Mouse (Mus musculus) kidney, adult 11 months (tissue): ENCODE measurements at regions not wholly inside any gene's neighbourhood (a gene's known extent, or its start where the extent isn't known, plus 50 kb on each side); places are given as distances from the start of the nearest gene placed in this dataset.
A peak's percentile ranks its signal among the peaks of the same experiment; 100 is the strongest.

ENCODE experiments used
- DNase-seq: peaks from one replicate; pipeline ENCODE4 v3.0.0; 2022

DNA sequence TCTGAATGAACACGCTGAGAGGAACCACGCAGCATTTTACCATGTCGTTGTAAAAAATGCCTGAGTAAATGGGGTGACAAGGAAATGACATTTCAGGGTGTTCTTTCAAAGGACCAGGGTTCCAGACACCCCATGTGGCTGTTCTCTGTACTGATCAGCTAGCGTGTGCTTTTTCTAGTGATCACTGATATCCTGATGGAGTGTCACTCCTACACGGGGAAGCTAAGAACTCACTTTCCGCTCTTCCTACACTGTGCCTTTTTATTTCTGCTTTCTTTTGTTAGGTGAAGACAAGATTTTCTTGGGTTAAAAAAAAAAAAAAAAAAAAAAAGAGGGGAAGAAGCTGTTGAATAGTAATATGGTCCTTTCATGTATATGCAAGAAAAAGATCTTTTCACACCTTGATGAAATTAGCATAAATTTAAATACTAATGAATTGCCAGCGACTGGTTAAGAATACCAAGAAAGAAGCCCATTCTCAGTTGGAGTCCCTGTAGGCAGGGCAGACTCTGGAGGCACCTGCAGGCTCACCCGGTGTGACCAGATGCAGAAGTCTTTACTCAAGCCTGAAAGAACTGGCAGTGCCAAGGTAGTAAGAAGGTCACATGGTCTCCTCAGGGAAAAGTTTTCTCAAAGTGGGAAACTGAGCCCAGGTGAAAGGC lies 270.2 kb upstream of the Irx2 start:
- DNase-seq, result no peak

DNA sequence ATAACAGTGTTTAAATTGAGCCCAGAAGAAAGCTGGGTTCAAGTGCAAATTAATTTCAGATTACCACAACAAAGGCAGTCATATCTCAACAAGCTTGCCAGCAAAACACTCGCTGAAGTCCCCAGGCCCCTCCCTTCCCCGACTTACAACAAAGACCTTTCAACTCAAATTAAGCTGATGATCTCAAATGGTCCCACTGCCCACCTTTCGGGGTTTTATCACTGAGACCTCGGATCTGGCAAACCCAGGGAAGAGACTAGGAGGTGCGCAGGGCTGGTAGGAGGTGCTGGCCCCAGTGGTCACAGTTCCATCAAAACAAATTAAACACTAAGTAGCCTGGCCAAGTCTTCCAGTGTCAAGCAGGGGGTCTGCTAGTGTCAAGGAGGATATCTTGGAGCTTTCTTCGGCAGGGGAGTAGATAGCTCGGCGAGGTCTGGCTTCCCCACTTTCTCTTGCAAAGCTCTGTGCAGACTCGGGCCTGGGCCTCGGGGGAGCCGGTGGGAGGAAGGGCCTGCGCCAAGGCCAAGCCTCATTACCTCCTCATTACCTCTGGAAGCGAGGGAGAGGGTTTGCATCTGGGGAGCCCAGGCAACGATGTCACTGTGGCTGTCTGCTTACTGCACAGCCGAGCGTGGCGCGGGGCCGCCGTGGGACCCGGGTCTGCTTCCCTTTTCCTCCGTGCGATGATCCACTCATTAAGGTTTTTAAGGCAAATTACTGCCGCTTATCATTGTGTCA lies 262.9 kb upstream of the Irx2 start:
- DNase-seq, result no peak

DNA sequence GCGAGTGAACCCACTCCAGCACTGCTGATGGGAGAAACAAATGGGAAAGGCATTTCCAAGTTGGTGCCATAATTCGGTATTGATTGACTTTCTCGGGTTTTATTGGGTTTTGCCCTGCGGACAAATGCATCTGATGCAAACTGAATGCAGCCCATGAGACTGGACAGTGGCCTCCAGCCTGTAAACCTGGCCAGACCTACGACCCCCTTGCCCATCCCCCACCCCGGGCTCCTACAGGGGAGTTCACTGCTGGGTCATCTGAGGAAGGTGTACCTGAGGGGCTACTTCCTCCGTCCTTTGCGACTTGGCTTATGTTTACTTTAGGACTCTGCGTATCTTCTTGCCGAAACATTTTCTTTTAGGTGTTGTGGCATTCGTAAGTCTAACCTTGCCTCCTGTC lies 262.3 kb upstream of the Irx2 start:
- no peak for DNase-seq

DNA sequence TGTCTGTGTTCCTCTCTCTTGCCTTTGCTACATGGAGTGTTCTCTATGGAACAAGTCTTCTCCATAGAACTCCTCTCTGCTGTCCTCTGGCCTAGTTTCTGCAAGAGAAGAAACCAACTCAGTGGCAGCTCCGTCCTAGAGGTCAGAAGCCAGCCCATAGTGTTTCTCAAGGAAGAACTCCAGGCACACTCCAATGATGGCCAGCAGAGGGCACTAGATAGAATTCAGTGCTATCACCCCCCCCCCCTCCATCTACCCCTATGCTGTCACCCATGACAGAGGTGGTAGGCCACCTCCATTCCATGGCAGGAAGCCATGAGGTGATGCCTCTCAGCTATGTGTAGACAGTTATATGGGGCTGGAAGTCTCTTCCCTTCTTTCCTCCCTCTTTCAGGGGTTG lies 258.5 kb upstream of the Irx2 start:
- DNase-seq, result no peak

DNA sequence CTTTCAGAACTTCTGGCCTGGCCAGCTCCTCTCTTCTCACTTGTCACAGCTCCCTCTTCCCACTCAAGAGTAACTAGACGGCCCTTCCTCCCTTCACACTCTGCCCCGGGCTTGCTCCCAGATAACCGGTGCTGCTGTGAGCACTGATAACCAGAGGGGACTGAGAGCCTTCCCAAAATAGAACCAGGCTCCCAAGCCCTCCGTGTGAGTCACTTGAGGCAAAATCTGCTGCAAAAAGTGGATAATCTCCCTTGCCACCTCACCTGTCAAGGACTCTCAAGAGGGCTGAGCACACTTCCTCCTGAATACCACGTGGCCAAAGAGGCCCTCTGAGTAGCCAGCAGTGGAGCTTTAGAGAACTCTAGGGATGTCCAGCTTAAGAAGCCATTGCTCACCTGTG lies 257.6 kb upstream of the Irx2 start:
- no peak for DNase-seq

DNA sequence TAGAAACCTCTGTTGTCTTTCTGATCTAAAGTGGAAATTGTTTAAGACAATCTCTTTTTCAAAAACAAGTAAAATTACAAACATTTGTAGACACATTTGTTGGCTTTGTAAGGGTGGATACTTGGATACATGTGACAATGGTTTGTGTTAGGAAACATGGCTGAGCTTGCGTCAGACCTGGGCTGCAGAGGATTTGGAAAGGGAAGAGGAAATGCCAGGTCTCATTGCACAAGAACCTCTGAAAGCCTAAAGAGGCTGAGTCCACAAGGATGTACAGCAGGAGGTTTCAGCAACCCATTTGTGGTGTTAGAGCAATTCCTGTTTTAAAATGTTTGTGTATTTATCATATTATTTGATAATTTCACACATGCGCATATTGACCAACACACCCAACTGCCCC lies 235.3 kb upstream of the Irx2 start:
- no peak for DNase-seq

DNA sequence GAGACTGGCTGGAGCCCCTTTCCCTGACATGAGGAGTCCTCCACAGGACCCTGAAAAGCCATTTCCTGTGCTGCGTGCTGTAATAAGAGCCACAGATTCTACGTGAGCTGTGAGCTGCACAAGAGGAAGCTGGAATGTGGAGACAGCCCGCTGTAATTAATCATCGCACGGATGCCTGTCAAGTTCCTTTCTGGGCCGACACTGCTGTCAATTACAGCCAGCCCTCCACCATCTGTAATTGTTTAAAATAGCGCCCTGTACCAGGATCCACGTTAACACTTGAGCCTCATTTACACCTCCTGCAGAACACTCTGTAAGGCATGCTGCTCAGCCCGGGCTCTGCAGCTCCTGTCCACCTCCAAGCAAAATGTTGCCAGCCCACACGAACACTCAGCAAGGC lies 227.9 kb upstream of the Irx2 start:
- no peak for DNase-seq

DNA sequence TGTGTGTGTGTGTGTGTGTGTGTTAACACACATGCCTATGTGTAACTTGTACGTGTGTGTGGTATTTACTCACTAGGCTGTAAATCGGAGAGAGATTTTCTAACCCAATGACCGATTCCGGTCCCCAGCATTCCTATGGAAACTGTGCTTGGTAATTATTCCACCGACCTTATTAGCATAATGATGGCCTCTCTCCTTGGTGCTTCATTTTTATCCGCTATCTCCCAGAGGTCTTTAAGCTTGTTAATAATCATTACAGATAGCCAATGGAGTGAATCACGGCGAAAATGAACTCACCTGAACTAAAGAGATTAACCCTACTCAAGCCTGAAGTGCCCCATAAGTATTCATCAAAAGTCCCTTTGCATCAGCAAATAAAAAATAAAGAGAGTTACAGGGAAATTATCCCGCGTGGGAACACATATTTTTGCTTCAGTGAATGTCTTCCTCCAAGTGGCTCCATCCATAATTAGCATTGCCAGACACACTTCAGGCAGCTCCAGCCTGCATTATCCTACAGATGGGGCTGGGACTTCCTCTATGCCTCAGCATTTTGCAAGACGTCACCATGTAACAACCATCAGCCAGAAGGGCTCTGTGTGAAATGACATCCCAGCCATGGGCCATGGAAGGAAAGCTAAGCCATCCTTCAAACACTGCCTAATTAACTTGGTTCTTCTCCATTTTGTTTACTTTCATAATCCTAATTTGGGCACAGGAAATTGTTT lies 219.2 kb upstream of the Irx2 start:
- no peak for DNase-seq

DNA sequence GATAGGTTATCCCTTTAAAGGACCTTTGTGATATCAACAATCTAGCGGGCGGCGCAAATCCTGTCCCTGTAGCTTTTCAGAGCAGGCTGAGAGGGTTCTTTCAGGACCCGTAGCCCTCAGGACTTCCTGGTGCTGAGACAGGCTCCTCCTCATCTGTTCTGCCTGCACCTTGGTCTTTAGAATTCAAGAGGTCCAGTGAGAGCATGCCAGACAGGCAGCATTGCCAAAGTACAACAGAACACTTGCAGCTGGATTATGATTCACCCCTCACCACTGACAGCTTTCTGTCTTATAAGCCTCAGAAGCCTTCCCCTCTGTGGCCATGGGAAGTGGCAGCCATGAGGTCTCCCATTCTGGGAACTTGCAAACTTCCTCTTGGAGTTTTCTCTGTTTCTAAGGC lies 216.0 kb upstream of the Irx2 start:
- DNase-seq, result peak; percentile 22

DNA sequence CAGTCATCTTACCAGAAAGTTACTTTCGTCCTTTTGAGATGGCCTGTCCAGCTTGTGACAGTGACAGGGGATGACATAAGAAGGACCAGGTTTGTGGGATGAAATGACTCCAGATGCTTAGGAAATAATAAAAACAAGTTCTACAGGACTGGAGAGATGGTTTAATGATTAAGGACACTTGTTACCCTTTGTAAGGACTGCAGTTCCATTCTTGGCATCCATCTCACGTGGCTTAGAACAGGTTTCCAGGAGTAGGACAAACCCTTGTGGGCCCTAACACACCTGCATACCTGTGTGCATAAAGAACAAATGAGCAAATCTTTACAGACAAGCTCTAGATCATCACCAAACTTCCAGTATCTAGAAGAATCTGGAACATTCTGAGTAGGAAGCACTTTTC lies 211.6 kb upstream of the Irx2 start:
- DNase-seq, result peak; percentile 34

DNA sequence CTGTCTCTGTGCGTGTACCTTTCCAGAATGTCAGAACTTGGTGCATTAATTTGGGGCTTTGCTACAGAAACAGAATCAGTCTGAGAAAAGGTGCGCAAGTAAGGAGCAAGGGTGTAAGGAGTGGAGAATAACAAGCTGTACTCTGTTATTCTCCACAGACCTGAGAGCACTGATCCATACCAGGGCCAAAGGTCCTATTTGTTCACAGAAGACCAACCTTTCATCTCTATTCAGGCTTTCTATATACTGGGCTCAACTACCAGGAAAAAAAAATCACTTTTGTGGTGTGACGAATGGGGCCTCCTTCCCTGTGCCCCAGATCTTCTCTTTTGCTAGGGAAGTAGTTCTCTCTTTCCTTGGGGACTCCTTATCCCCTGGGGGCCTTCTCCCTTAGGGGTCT lies 210.8 kb upstream of the Irx2 start:
- DNase-seq, result peak; percentile 21

DNA sequence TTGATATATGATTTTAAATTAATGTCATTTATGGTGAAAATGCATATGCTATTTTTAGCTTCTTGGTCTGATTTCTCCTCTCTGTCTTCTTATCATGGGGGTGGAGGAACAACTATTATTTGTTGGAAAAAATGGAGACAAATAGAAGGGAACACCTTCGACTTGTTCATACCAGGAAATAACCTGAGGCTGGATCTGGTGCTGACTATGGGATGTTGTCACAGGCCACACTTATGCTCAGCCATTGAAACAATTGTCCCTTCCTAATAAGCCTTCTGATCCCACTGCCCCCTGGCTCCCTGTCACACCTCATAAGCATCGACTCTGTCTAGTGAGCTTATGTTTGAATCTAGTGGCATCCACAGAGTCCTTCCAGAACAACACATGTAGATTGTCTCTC lies 210.3 kb upstream of the Irx2 start:
- no peak for DNase-seq

DNA sequence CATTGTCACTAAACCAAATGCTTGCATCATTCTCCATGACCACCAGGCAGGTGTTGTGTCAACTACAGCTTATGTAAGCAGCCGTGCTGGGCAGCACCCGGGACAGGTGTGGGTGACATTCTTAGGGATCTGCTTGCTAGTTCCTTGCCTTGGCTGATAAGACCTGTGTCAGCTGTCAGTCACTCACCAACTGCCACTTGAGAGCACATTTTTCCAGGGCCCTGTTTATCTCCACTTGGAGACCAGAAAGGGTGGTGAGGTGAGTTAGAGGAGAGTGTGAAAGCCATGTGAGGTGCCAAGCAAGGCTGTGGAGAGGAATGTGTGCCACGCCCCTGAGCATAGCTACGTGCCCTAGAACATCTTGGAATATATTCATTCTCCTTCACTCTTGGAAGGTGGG lies 209.1 kb upstream of the Irx2 start:
- no peak for DNase-seq

DNA sequence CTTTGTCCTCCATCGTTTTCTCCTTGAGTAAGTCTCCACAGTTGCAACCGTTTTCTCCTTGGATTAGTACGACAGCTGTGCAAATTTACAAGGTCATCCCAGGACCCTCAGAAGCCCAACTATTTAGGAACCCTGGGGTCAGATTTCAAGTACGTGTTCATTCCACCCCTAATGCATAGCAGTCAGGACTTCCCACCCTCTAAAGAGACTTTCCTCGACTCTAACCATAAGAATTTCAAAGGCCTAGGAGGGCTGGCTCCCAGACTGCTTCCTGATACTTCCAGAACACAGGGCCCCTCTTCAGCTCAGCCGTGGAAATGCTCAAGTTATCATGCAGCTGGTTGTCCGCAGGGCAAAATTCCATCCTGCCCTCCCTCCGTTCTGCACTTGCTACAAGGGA lies 202.7 kb upstream of the Irx2 start:
- DNase-seq, result no peak

DNA sequence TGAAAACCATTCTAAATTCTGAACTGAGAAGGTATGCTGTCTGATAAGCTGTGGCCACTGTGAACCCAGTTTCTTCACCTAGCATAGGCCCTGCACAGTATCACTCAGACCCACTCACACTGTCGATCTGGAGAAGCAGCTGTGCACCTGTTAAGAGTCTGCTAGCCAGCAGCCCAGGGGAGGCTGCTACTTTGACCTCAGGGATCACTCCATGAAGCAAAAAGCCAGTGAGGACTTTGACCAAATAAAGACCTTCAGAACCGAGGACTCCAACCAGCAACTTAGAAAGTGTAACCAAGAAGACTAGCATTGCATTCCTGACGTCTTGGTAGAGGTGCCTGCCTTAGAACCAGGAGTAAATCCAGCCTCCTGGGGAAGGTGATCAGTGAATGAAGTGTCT lies 183.3 kb upstream of the Irx2 start:
- no peak for DNase-seq

DNA sequence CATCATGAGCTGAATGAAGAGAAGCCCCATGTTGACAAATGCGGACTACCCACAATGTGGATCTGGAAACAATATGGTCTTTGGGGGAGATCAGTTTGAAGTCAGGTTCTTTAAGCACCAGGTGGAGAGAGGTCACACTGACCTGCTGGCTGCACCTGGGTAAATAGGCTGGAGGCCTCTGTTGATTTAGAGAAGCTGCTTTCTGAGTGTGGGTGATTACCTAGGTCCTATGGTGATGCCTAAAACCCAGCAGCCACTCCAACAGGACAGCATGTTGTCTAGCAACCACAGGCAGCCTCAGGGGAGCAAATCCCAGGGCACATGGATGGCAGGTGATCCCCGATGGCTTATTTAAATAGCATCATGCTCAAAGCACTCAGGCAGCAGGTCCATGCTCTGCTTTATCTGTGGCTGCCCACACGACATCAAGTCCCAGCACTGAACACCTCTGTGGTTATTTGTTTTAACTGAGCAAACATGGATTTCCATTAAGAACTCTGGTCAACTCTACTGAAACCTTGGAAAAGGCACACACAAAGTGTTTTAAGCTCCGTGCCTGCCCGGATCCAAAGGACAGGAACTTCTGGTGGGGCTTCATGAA lies 180.1 kb upstream of the Irx2 start:
- no peak for DNase-seq

DNA sequence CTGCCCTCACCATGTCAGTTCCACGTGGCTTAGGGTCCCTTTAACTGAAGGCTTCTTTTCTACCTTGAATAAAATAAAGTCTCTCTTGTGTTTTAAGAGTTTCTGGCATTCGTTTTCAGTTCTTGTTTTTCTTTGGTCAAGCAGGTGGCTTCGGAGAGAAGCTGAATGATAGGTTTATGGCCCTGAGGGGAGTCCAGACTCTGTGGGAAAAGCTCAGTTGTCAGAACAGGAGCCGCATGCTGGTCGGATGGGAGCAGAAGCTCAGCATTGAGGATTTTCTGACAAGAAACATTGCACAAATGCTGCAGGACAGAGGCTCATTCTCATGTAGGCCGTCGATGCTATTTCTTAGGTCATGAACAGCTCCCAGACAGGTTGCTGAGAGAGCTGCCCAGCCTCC lies 133.3 kb upstream of the Irx2 start:
- no peak for DNase-seq

DNA sequence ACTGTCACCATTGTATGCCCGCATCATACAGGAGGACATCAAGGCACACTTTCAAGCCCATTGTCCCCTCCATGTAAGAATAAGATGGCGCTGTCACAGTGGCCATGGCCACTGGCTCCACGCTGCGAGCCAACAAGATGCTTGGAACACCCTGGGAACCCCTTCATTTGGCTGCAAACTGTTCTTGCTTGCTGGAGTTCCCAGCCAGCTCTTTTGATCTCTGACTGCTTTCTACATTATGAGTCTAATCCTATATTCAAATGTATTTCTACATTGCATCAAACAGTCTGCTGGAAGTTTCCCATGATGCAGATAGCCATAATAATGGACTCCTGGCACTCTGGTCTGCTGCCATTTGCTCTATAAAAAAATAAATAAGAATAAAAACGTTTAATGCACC lies 131.6 kb upstream of the Irx2 start:
- DNase-seq, result no peak

DNA sequence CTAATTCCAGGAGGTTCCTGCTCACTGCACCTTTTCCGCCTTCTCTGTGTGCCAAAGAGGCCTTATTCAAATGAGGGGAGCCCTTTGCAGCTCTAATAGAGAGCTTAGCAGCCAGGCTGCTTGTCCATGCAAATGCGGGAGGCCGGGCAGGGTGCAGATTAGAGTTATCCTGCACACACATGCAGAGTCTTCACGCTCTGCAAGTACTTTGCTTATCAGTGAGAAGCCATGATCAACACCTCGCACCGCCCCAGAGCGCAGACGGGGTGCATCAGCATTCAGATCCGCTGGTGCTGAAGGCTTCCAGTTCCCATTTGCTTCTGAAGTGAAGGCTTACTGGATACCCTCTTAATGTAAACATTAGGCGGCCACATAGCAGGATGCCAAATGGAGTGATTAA lies 131.1 kb upstream of the Irx2 start:
- no peak for DNase-seq

DNA sequence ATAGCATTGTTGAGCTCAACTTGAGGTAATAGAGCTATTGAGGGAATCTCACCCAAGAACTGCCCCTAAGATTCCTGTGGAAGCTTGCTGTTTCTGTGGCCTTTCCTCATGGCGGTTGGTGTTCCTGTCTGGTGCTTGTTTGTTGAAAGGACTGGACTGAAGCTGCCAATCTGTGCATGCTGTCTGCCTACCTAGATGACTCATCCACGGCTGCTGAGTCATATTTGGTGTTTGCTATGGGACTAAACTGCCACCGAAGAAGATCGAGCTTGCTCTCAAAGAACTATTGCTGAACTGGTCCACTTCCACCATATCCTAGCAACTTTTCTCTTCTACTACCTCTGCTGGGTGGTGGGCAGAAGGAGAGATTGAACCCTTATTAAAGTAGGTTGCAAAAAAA lies 122.7 kb upstream of the Irx2 start:
- no peak for DNase-seq

DNA sequence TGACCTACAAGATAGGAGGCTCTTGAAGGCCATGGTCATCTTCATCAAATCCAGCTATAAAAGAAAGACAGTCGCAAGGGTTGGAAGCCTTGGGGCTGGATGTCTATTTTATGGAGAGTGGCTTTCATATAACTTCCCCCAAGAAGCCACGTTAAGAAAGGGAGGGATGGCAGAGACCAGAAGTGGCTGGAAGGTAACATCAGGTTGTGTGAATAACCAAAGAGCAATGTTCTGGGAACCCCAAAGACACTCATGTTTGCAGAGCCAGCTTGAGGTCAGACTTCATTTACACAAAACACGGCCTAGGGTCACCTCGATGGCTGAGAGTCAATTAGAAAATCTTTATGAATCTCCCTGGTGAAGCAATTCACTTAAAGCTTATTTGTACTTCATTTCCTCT lies 90.0 kb upstream of the Irx2 start:
- DNase-seq, result no peak

DNA sequence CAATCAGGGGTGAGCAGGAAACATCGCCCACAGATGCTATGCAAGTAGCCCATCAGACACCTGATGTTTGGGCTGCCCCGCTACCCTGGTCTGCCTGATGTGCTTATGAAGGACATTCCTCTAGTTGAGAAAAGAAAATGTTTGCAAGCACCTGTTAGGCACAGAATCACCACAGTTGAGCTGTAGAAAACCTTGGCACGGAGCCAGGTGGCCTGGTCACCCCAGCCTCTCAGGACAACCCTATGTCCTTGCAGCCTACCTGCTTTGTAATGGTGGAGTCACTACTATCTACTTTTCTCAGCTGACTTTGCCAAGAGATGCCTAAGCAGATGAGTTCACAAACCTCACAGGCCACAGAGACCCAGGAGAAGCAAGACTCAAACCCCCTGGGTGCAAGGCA lies 86.9 kb upstream of the Irx2 start:
- DNase-seq, result no peak

DNA sequence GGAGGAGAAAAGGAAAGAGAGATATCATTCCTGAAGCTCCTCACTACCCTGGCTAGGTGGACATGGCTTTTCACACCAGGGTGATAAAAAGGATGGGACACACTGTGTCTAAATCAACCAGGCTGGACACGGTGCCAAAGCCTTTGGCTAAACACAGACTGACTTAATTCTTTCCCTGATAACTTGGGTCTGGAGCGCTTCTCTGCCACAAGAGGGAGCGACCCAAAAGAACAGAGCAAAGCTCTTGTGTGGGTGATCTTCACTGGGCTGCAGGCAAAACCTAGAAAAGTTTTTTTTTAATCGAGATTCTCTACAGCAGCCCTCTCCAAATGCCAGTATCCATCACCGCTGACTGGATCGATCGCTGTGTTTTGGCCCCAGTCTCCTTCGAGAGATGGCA lies 70.7 kb upstream of the Irx2 start:
- no peak for DNase-seq

DNA sequence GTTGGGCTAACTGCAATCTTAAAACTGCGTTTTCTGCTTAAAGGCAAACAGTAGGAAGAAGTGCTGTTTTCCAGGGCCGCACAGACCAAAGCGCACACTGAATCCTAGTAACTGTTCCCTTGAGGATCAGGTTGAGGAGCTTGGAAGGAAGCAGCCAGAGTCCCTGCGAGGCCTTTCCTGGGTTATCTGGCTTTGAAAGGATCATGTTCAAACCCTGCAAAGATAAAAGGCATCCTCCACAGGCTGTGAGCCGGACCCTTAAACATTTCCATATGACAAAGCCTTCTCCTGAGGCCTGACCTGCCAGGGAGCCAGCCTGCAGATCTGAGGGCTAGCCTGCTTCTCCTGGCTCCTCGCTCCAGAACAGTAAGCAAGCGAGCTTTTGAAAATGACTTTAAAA lies 56.7 kb upstream of the Irx2 start:
- no peak for DNase-seq
